Mouse (Mus musculus) lung, adult 2 months (tissue): ENCODE measurements around the gene Nuak1. TPM values are rescaled to one million over a fixed set of nuclear protein-coding genes. Genes with fewer than 3 reads are reported as not detected.

Experiments used
- DNase-seq: peaks from one replicate; pipeline ENCODE4 v3.0.0; 2022
- H3K4me1 ChIP-seq: fragments of 200-500 bp; 2 replicates; pipeline ENCODE4 v1.6.1; 2011; ENCODE audit warnings: low read length; ENCODE audit not compliant: control insufficient read depth, insufficient read depth
- H3K4me3 ChIP-seq: fragments of 200-500 bp; replicated peaks from 2 replicates; pipeline ENCODE3; 2011; ENCODE audit warnings: low read depth, mild to moderate bottlenecking, control low read depth, low read length; ENCODE audit errors: extremely low read depth
- CTCF ChIP-seq: fragments of 200-500 bp; IDR thresholded peaks from 2 replicates; pipeline ENCODE4 v1.5.1; 2011; ENCODE audit warnings: mild to moderate bottlenecking, low read length, control low read depth; ENCODE audit not compliant: insufficient read depth
- POLR2A ChIP-seq: fragments of 200-500 bp; IDR thresholded peaks from 2 replicates; pipeline ENCODE4 v1.6.1; 2011; ENCODE audit warnings: low read depth, mild to moderate bottlenecking, control low read depth, low read length, borderline replicate concordance; ENCODE audit errors: extremely low read depth
- WGBS: fragments of 180-500 bp; shearing (Covaris S2); methylation state at CpG from one replicate; pipeline ENCODE4 v1.1.7; 2018; 5-methylcytosine and 5-hydroxymethylcytosine counted together
- polyA plus RNA-seq: library from polyadenylated mRNA; depleted of rRNA; stranded (reverse); fragments of >200 nt; gene quantifications from 2 replicates; pipeline ENCODE4 v1.2.3, GENCODE M21; 2012

Gene Nuak1
- polyA plus RNA-seq, 1 experiment, result 24.3 TPM

DNA sequence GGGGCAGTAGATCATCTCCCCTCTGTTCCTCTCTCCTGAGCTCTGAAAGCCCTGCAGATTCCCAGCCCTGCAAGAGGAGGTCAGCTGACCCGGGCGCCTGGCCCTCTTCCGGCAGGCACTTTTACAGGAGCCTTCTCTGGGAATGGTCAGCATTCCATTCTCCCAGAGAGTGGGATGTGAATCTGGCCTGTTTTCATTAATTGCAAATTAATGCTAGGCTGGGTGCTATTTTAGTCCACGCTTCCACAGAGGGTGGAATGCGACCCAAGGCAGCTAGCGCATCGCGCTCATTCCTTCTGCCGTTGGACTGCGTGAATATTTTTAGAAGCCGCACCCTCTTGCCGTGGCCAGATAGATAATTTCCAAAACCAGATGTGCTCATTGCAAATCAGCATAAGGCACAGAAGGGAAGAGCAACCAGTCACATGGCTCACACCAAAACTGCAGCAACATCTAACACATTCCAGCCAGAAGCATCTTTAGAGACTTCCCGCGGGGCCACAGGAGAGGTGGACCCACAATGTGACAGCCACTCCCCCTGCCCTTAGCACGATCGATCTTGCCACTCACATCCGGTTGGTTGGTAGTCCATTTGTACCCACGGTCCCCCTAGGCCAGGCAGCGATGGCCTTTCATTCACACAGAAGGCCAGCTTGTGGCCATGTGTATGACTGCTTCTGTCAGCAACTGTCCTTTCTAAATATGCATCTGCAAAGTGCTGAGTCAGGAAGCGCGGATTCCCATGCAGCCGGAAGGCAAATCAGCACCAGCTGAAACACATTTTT is 51.8 kb downstream of the Nuak1 start:
- Histone ChIP-seq H3K4me1 (peaks cover 11% of the 10 kb centered on the region; the same call in 1 of the 2 replicates), H3K4me3 (no peak overlapping the region)
- no peak for DNase-seq

DNA sequence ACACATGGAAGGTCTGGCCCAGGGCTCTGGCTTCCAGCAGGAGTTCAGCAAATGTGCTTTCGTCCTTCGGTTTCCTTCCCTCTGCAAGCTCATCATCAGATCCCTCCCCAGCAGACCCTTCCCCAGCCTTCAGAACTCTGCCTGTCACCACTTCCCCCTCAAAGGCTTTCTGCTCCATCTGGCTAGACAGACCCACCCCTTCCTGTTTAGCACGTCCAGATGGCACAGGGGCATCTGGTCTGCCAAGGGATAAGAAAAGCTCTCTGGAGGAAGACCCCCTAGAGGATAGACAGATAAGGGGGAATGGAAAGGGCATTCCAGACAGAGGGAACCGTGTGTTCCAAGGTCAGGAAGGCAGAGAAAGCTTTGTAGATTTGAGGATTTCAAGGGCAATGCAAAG is 53.1 kb downstream of the Nuak1 start:
- no peak for DNase-seq
- 33% methylated on average over 4 of the region's 4 CpGs for WGBS
- TF ChIP-seq CTCF, result no peak
- peaks cover 9% of the 10 kb centered on the region; the same call in 1 of the 2 replicates for H3K4me1 ChIP-seq
- H3K4me3 ChIP-seq, result no peak overlapping the region

More for the DNA sequence above, 51.8 kb downstream of the Nuak1 start:
- WGBS, result 36% methylated on average over 22 of the region's 22 CpGs
- TF ChIP-seq POLR2A, result no peak
- TF ChIP-seq CTCF, result no peak

DNA sequence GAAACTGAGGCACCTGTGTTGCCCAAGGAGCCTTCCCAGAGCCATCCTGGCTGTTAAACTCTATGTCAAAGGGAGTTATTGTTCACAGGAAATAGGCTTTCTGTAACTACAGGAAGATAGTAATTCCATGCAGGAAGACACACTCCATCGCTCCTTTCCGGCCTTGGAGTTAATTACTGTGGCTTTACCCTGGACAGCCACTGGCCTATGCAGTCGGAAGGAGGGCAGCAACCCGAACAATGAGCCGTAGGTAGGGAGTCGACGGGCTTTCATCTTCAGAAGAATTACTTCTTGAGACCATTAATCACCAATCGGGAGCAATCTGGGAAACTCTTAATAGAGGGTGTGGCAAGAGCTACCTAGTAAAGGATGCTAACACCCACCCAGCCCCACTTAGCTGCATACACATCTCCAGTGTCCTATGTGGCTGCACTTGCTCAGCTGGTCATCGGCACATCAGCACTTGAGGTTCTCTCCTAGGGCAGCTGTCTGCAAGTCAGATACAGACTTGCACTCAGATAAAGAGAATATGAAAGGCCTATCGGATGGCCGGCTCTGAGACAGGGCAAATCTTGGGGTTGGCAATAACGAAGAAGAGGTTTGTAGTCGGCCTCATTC is 53.7 kb downstream of the Nuak1 start:
- Histone ChIP-seq H3K4me1 (peaks cover 9% of the 10 kb centered on the region; the same call in 1 of the 2 replicates), H3K4me3 (no peak overlapping the region)
- TF ChIP-seq POLR2A, result no peak
- TF ChIP-seq CTCF, result no peak
- 62% methylated on average over 13 of the region's 13 CpGs for WGBS
- DNase-seq, result no peak

DNA sequence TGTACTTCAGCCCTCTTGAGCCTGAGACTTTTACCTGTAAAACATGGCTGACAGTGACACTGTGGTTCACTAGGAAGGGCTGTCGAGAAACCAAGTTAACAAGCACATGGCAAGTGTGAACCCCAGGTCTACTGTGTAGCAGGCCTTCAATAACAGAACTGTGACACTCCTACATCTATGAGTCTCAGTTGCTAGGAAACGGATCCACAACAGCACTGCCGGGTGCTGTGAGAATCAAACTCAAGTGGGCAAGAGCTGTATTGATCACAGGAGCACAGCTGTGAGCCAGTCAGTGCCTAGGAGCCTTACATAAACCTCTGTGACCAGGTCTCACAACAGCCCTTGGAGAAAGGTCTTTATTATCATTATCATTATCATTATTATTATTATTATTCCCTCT is 54.2 kb downstream of the Nuak1 start:
- 65% methylated on average over 3 of the region's 3 CpGs for WGBS
- no peak for DNase-seq
- TF ChIP-seq CTCF (no peak), POLR2A (no peak)
- peaks cover 9% of the 10 kb centered on the region; the same call in 1 of the 2 replicates for H3K4me1 ChIP-seq
- no peak overlapping the region for H3K4me3 ChIP-seq

DNA sequence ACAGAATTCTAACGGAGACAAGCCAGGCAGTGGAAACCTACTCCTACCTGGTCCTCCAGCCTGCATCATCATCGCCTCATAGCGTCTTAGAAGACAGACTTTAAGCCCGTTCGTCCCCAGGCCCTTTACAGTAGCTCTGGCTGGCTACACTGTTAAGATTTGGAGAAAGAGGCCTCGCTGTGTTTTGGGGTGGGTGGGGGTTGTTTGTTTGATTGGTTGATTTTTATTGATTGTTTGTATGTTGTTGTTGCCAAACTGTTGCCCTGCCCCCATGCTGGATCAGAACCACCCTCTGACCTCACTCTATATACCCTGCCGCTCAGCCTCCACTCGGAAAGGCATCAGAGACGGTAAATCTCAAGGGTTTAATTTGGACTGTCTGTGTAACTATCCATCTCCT is 55.6 kb downstream of the Nuak1 start:
- Histone ChIP-seq H3K4me3 (no peak overlapping the region), H3K4me1 (peaks cover 9% of the 10 kb centered on the region; the same call in 1 of the 2 replicates)
- WGBS, result 89% methylated on average over 9 of the region's 9 CpGs
- no peak for DNase-seq
- TF ChIP-seq CTCF, result no peak
- no peak for TF ChIP-seq POLR2A

DNA sequence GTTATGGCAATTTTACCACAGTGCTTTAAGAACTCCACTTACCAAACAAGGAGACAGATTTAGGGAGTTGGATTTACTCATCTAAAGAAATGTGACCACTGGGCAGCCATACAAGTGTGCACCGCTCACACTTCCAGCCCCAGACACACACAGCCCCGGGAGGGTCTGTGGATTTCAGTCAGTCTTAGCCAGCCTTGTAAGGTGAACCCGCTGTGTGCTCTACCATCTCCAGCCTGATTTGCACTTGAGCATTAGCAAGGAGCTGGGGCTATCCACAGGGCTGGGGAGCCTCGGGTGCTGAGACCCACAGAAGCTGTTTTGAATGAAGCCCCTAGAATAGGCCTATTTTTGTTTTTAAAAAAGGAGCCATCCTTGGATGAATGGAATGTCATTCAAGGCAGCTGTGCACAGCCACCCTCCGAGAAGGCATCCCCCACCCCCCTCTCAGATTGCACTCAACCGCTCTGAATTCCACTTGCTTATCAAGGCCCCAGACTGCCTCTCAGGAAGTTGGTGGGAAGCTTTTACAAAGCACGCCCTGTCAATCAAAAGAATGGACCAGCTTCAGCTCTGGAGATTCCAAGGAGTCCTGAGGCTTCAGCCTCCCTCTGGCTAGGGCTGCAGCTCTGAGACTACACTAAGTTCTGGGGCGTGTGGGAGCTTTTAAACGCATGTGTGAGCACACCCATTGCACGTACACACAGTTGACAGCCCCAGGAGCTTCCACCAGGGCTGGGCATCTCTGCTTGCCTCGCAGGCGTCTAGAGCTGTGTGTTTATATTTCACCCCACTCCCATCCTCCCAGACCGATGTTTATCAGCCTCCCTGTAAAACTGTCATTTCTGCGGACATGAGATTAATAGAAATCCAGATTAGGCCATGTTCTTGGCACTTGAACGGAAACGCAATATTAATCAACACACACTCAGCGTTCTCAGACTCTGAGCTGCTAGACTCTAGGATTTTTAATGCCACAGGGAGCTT is 57.2 kb downstream of the Nuak1 start:
- DNase-seq, result no peak
- TF ChIP-seq POLR2A (no peak), CTCF (no peak)
- peaks cover 6% of the 10 kb centered on the region; the same call in 1 of the 2 replicates for H3K4me1 ChIP-seq
- no peak overlapping the region for H3K4me3 ChIP-seq
- WGBS, result 21% methylated on average over 17 of the region's 17 CpGs

DNA sequence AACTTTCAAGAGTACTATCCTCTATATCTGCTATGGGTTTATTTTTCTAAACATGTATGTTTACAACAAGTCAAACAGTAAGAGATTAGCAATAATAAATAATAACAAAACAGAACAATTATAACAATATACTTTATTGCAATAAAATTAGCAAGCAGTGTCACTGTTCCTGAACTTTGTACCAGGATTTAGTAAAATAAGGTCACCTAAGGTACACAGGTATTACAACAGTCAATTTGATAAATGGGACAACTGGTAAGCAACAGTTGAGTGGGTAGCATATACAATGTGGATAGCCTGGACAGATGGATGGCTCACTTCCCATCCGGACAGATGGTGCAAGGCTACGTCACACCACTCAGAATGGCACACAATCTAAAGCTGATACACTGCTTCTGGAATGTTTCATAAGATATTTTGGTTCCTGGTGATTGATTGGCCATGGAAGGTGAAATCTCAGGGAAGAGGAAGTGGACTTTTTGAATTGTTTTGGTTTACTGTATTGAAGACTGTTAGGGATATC is 59.1 kb downstream of the Nuak1 start:
- TF ChIP-seq CTCF, result no peak
- no peak for TF ChIP-seq POLR2A
- H3K4me3 ChIP-seq, result no peak overlapping the region
- DNase-seq, result no peak
- WGBS, result 84% methylated on average over 2 of the region's 2 CpGs
- H3K4me1 ChIP-seq, result no peaks in the 10 kb centered on the region

DNA sequence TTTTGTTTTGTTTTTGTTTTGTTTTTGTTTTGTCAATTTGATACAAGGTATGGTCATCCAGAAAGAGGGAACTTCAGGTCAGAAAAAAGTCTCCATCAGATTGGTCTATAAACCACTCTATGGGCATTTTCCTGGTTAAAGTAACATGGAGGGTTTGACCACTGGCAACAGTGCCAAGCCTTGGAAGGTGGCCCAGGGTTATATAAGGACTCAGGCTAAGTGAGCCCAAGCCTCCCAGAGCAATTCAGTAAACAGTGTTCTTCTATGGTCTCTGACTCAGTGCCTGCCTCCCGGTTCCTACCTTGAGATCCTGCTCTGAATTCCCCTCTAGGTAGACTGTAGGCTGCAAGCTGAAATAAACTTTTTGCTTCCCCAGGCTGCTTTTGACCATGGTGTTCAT is 61.0 kb downstream of the Nuak1 start:
- H3K4me3 ChIP-seq, result no peak overlapping the region
- 87% methylated on average over 1 of the region's 1 CpGs for WGBS
- TF ChIP-seq POLR2A, result no peak
- no peaks in the 10 kb centered on the region for H3K4me1 ChIP-seq
- no peak for DNase-seq

DNA sequence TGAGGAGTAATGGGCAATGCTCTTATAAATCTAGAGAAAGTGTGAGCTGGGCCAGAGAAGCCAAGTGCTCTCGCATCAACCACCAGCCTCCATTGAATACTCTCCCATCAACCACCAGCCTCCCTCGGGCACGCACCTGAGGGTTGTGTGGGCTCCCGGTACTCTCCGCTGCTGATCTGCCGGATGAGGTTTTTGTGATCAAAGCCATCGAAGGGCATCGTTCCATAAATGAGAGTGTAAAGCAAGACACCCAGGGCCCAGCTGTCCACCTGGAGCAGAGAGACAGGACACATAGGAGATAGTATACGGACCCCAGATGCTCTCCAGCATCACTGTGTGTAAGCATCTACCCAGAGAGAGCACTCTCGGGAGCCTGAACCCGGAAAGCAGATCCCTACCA is 62.4 kb downstream of the Nuak1 start:
- no peaks in the 10 kb centered on the region for H3K4me1 ChIP-seq
- DNase-seq, result no peak
- WGBS, result 93% methylated on average over 11 of the region's 11 CpGs
- H3K4me3 ChIP-seq, result no peak overlapping the region
- TF ChIP-seq CTCF (no peak), POLR2A (no peak)
